Mouse (Mus musculus) olfactory bulb, adult 2 months (tissue): ENCODE data around the gene Kremen1.

ENCODE experiments used
- CTCF ChIP-seq: fragments of 200-500 bp; IDR thresholded peaks from 2 replicates; pipeline ENCODE4 v1.5.1; 2012; ENCODE audit warnings: low read depth, mild to moderate bottlenecking, low read length, moderate library complexity; ENCODE audit not compliant: insufficient read depth
- POLR2A ChIP-seq: fragments of 200-500 bp; IDR thresholded peaks from 2 replicates; pipeline ENCODE4 v1.6.1; 2012; ENCODE audit warnings: mild to moderate bottlenecking, low read depth, low read length, moderate library complexity; ENCODE audit not compliant: insufficient read depth

- no peak for TF ChIP-seq POLR2A
- no peak for TF ChIP-seq CTCF
Measured at GRCm38 (mm10) chr11:5271274-5272065, 10.1 kb upstream of the Kremen1 start.
